Mouse (Mus musculus) megakaryocyte, embryonic 14.5 days (primary cell): ENCODE results near the gene Tbr1. TPM values are rescaled to one million over a fixed set of nuclear protein-coding genes. Genes with fewer than 3 reads are reported as not detected.

Experiments used
- H3K27me3 ChIP-seq: replicated peaks from 2 replicates; pipeline ENCODE3; 2012; ENCODE audit warnings: inconsistent platforms
- H3K36me3 ChIP-seq: replicated peaks from 2 replicates; pipeline ENCODE3; 2012; ENCODE audit warnings: low read length, inconsistent platforms, mixed read lengths
- H3K4me1 ChIP-seq: 2 replicates; pipeline ENCODE4 v1.6.1; 2012; ENCODE audit warnings: inconsistent platforms
- H3K4me3 ChIP-seq: replicated peaks from 2 replicates; pipeline ENCODE3; 2012; ENCODE audit warnings: moderate library complexity, mild to moderate bottlenecking, inconsistent platforms
- H3K9me3 ChIP-seq: 2 replicates; pipeline ENCODE4 v1.6.1; 2012; ENCODE audit warnings: inconsistent platforms
- FLI1 ChIP-seq: IDR thresholded peaks from 2 replicates; pipeline ENCODE4 v1.6.1; 2012; ENCODE audit warnings: low read length, inconsistent platforms, mixed read lengths
- GATA1 ChIP-seq: IDR thresholded peaks from 3 replicates; pipeline ENCODE4 v1.6.1; 2012; ENCODE audit warnings: mixed read lengths, low read length, inconsistent platforms, borderline replicate concordance
- polyA plus RNA-seq: library from polyadenylated mRNA; stranded (reverse); fragments of >175 nt; gene quantifications from 2 replicates; pipeline ENCODE4 v1.2.3, GENCODE M21; 2012; ENCODE audit warnings: low replicate concordance; ENCODE audit not compliant: insufficient read depth

The Tbr1 gene
- polyA plus RNA-seq, 1 experiment: 0.38 TPM

DNA sequence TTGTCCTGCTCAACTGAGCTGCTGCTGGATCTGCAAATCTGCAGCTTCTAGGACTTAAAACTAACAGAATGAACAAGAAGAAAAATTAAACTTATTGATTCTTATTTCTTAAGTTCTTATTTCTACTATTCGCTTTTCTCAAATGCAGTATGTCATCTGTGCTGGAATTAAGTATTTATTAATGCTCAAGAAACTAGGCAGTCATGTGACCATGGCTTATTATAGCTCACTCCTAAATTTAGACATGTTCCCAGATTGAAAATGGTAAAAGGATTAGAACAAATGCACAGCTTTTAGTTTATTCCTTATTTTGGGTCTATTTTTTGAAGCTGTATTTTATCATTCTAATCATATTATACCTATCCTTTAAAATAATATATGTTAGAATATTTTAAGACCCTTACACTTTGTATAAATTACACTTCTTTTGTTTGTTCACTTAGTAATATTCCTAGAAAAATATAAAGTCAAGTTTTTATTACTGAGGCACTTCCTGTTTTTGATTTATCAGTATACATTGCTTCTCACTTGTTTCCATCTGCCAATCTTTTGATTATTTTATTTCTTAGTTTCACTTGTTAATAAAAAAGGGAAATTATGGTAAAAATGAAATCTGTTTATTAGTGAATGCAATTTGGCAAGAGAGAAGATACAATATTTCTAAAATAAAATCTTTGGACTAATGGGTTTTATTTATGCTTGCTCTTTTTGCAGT, 20.9 kb downstream of the Tbr1 start:
- peaks cover 4% of the 10 kb centered on the region; the same call in 1 of the 2 replicates for H3K4me1 ChIP-seq
- TF ChIP-seq GATA1: no peak
- TF ChIP-seq FLI1: no peak

DNA sequence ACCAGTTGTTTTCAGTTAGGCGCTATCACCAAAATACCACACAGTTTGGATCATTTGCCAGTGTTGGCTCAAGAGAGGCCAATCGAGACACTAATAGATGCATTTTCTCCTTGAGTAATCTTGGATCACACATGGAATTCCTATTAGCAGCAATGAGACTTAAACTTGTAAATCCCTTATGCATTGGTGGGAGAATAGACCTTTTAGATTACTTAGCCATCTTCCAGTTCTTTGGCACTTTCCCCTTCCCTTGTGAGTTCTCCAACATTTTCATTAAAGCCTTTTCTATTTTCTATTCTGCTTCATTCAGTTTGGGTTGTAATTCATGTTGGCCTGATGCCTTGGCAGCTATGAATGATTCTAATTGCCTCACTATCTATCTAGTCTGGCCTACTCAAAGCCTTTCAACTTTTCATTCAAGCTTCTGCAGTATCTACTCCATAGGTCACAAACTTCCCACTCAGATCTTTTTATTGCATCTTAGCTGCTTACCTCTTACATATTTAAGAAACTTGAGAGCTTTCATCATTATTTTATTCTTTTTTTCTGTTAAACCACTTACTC, 34.6 kb downstream of the Tbr1 start:
- no peaks in the 10 kb centered on the region for H3K4me1 ChIP-seq
- H3K36me3 ChIP-seq: no peaks in the 10 kb centered on the region
- TF ChIP-seq FLI1: no peak
- TF ChIP-seq GATA1: no peak
- no peaks in the 10 kb centered on the region for H3K9me3 ChIP-seq
- no peaks in the 10 kb centered on the region for H3K27me3 ChIP-seq
- H3K4me3 ChIP-seq: no peak overlapping the region

More for the DNA sequence above, 20.9 kb downstream of the Tbr1 start:
- H3K4me3 ChIP-seq: no peak overlapping the region
- H3K36me3 ChIP-seq: no peaks in the 10 kb centered on the region
- no peaks in the 10 kb centered on the region for H3K9me3 ChIP-seq
- H3K27me3 ChIP-seq: peaks cover 3% of the 10 kb centered on the region

Other genes starting within 250 kb of the Tbr1 start
- 3.0 TPM in 1 of 2 replicates, not detected in the other for gene Tank, start 224.3 kb upstream of the Tbr1 start, polyA plus RNA-seq
- gene Psmd14, start 91.2 kb upstream of the Tbr1 start, polyA plus RNA-seq: 6.4 TPM in 1 of 2 replicates, not detected in the other
- not detected in 2 replicates for gene Slc4a10, start 243.5 kb downstream of the Tbr1 start, polyA plus RNA-seq